Mouse (Mus musculus) neutrophil, adult 83 days (primary cell): ENCODE results near the gene Flg. TPM values are rescaled to one million over a fixed set of nuclear protein-coding genes. Genes with fewer than 3 reads are reported as not detected.

Experiments used
- total RNA-seq, 2 experiments: library from RNA; stranded (reverse); gene quantifications; one replicate each; pipeline ENCODE4 v1.2.4; 2023

The Flg gene
- total RNA-seq = not detected

DNA sequence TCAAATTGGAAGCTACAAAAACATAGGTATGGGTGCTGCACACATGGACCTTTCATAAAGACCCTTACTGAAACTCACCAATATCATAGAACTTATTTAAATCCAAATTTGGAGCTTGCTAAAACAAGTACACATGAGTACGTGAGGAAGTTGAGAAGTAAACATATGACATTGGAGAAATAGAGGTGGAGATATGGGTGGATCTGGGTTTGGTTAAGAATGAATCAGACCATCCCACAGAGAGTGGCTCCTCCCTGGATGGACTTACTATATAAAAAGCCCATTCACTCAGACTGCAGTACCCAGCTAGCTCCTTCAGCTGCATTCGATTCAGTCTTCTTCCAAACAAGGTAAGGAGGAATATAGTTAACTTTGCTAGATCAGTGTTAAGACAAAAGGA lies at the start of gene Flg:
TSS of gene Flg (plus strand) at position 301 of the 400 bp plus-strand sequence.

DNA sequence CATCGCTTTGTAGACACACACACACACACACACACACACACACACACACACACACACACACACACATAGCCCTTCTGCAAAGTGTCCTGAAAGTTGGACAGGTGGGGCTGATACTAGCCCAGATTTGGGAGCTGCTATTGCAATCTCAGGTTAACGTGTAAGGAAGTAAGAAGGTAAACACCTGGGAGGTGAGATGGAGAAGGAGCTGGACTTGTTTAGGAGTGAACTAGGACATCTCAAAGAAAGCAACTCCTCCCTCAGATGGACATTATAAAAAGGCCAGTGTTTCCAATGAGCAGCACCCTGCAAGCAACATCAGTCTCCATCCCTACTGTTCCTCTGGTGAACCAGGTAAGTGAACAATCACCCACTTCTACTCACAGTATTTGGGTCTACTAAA lies 46.1 kb downstream of the Flg start, which contains the start of gene Hrnr:
TSS of gene Hrnr (plus strand) at position 301 of the 400 bp plus-strand sequence.

Other genes with a start within 250 kb of the Flg start
- gene Gm4858, start 204.7 kb upstream of the Flg start, total RNA-seq = not detected
- not detected for gene Crnn, start 128.7 kb upstream of the Flg start, total RNA-seq
- gene Flg2, start 76.2 kb upstream of the Flg start, total RNA-seq = not detected
- gene Hrnr, start 46.2 kb downstream of the Flg start, total RNA-seq = not detected
- gene Rptn, start 120.2 kb downstream of the Flg start, total RNA-seq = not detected
- 1 to 10 TPM; 1.2 to 1.7 TPM for gene Tchh, start 168.8 kb downstream of the Flg start, total RNA-seq
- not detected for gene Tchhl1, start 195.2 kb downstream of the Flg start, total RNA-seq
- 1,000 to 10,000 TPM; 3,081 to 3,426 TPM for gene S100a11, start 247.0 kb downstream of the Flg start, total RNA-seq